In the genomic region with DNA sequence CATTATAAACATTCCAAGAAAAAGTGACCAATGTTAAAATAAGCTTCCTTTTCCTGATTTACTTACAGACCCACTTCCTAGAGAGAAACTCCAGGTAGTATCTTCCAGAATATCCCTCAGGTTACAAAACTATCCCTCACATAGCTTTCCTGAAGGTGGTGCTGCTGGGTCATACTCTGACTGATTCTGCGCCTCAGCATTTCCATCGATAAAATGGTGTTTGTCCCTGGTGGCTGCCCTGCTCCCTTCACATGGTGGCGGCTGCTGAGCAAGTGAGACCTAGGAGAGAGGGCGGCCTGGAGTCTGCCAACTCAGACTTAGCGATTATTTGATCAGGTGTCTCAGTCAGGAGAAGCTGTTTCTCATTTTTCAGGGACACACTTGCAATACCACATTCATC, we compare ENCODE assay signal across 10 mouse cellular contexts.
DNase-seq lines count a peak whose midpoint lies in the region; ATAC-seq and TF ChIP-seq lines count a peak whose summit lies in the region.
"Had no signal": no experiment of that assay in that cellular context is flagged by ENCODE, and none has a peak within 500 bp of the region (broad histone marks: within the 10 kb centered on the region; RNA-seq: fewer than 3 reads in every experiment).

No protein-coding gene starts in this region.

- no peaks in the 10 kb centered on the region for H3K4me1 ChIP-seq in liver, postnatal 0 days (ENCODE audit: insufficient read depth)
- no peaks in the 10 kb centered on the region for H3K4me1 ChIP-seq in liver, embryonic 11.5 days (replicated peaks; ENCODE audit: control insufficient read depth, insufficient read depth, low read length)
- H3K4me1 ChIP-seq in lung, postnatal 0 days (ENCODE audit: insufficient read depth, low read depth, low read length) = no peaks in the 10 kb centered on the region
- H3K4me1 ChIP-seq: midbrain, embryonic 15.5 days had no signal

- H3K4me2 ChIP-seq in liver, postnatal 0 days (ENCODE audit: low read depth, low read length) = no peak overlapping the region
- no peak overlapping the region for H3K4me2 ChIP-seq in liver, embryonic 11.5 days
- no peak overlapping the region for H3K4me2 ChIP-seq in lung, postnatal 0 days (replicated peaks; ENCODE audit: low read depth, low read length)
- H3K4me2 ChIP-seq: heart, embryonic 11.5 days; midbrain, embryonic 15.5 days had no signal

- TF ChIP-seq CTCF in liver, postnatal 0 days (IDR thresholded peaks at IDR 0.05; ENCODE audit: low read depth) = peak; percentile 48
- peak; percentile 22; the same call in 1 of the 2 replicates for TF ChIP-seq CTCF in brain, embryonic 14.5 days (IDR thresholded peaks at IDR 0.05; ENCODE audit: borderline replicate concordance, extremely low read depth, insufficient read depth, insufficient read length)
- peak; percentile 68 for TF ChIP-seq CTCF in lung, postnatal 0 days (IDR thresholded peaks at IDR 0.05)

- no peaks in the 10 kb centered on the region for H3K9me3 ChIP-seq in liver, postnatal 0 days (ENCODE audit: low read length)
- H3K9me3 ChIP-seq in liver, embryonic 11.5 days (ENCODE audit: control insufficient read depth, low read length) = no peaks in the 10 kb centered on the region
- H3K9me3 ChIP-seq in lung, postnatal 0 days (ENCODE audit: low read length) = no peaks in the 10 kb centered on the region
- H3K9me3 ChIP-seq: midbrain, embryonic 15.5 days had no signal

- no peaks in the 10 kb centered on the region for H3K27me3 ChIP-seq in liver, postnatal 0 days (ENCODE audit: insufficient read depth, low read length)
- H3K27me3 ChIP-seq in liver, embryonic 11.5 days (replicated peaks; ENCODE audit: control insufficient read depth, insufficient read depth, low read length) = no peaks in the 10 kb centered on the region
- H3K27me3 ChIP-seq in lung, postnatal 0 days (replicated peaks; ENCODE audit: insufficient read depth, low read length) = no peaks in the 10 kb centered on the region
- H3K27me3 ChIP-seq: midbrain, embryonic 15.5 days had no signal

- intact Hi-C loops in gastrocnemius, postnatal 36 days (cut with DNase I) = no loop called here

- WGBS in liver, postnatal 0 days (ENCODE audit: insufficient replicate concordance) = 45% methylated on average over 5 of the region's 5 CpGs
- WGBS in liver, embryonic 11.5 days = 56% methylated on average over 5 of the region's 5 CpGs
- 60% methylated on average over 5 of the region's 5 CpGs for WGBS in lung, postnatal 0 days

- no peak overlapping the region for H3K9ac ChIP-seq in liver, postnatal 0 days (replicated peaks)
- H3K9ac ChIP-seq in liver, embryonic 11.5 days (ENCODE audit: low read depth, low read length) = no peak overlapping the region
- H3K9ac ChIP-seq in lung, postnatal 0 days (replicated peaks; ENCODE audit: low read depth) = no peak overlapping the region
- H3K9ac ChIP-seq: midbrain, embryonic 15.5 days had no signal

- no peak overlapping the region for H3K27ac ChIP-seq in liver, postnatal 0 days (ENCODE audit: low read depth)
- no peak overlapping the region for H3K27ac ChIP-seq in liver, embryonic 11.5 days (ENCODE audit: low read depth, low read length)
- no peak overlapping the region for H3K27ac ChIP-seq in lung, postnatal 0 days (ENCODE audit: low read length)
- H3K27ac ChIP-seq: midbrain, embryonic 15.5 days had no signal

- no peak overlapping the region for H3K4me3 ChIP-seq in liver, postnatal 0 days (ENCODE audit: low read depth, low read length)
- H3K4me3 ChIP-seq in liver, embryonic 11.5 days (ENCODE audit: low read depth, low read length) = no peak overlapping the region
- H3K4me3 ChIP-seq in lung, postnatal 0 days (ENCODE audit: low read depth, low read length) = no peak overlapping the region
- H3K4me3 ChIP-seq: midbrain, embryonic 15.5 days had no signal

- no peak for TF ChIP-seq POLR2A in brain, embryonic 14.5 days (IDR thresholded peaks at IDR 0.05; ENCODE audit: borderline replicate concordance, extremely low read depth, insufficient read depth, insufficient read length, poor library complexity, severe bottlenecking)

- no peak for ATAC-seq in liver, postnatal 0 days
- no peak for ATAC-seq in liver, embryonic 11.5 days (replicated peaks; ENCODE audit: low FRiP score)
- ATAC-seq in lung, postnatal 0 days = no peak
- ATAC-seq: midbrain, embryonic 15.5 days had no signal

- no peak for TF ChIP-seq EP300 in liver, postnatal 0 days (IDR thresholded peaks at IDR 0.05; ENCODE audit: low read depth)
- TF ChIP-seq EP300 in lung, postnatal 0 days (IDR thresholded peaks at IDR 0.05) = no peak

- DNase-seq in gastrocnemius, adult 8-10 months (ENCODE audit: low spot score in 2 of 2) = peak; percentile 10 to 40
- no peak for DNase-seq in gastrocnemius, postnatal 36 days
- DNase-seq in liver, postnatal 0 days = no peak
- DNase-seq in liver, embryonic 11.5 days (ENCODE audit: low spot score) = no peak
- peak; percentile 42 for DNase-seq in brain, embryonic 14.5 days (ENCODE audit: low read depth)
- peak; percentile 44 for DNase-seq in lung, postnatal 0 days (ENCODE audit: low spot score)
- DNase-seq in thymus, postnatal 25 days = no peak
- DNase-seq in spleen, postnatal 4 days (ENCODE audit: low spot score in 2 of 2) = no peak

- no peaks in the 10 kb centered on the region for H3K36me3 ChIP-seq in liver, postnatal 0 days (replicated peaks; ENCODE audit: insufficient read depth, low read length)
- H3K36me3 ChIP-seq in liver, embryonic 11.5 days (ENCODE audit: control insufficient read depth, insufficient read depth, low read length) = no peaks in the 10 kb centered on the region
- no peaks in the 10 kb centered on the region for H3K36me3 ChIP-seq in lung, postnatal 0 days (ENCODE audit: insufficient read depth, low read length)
- H3K36me3 ChIP-seq: midbrain, embryonic 15.5 days had no signal

Comparison
In these comparisons a context has a peak if more than half of its experiments do, and no peak if none do; other contexts are left out.
1. DNase-seq: peak in gastrocnemius, adult 8-10 months (2 of 2), brain, embryonic 14.5 days (single experiment) and lung, postnatal 0 days (single experiment); none in gastrocnemius, postnatal 36 days (0 of 2), liver, postnatal 0 days (single experiment), liver, embryonic 11.5 days (single experiment), thymus, postnatal 25 days (single experiment) and spleen, postnatal 4 days (0 of 2).
2. Peak in every context shown above with its lines, with median percentiles within 50 percentile points of each other: CTCF ChIP-seq.